Mouse (Mus musculus): ENCODE measurements around the gene Ndufv1. TPM values are rescaled to one million over a fixed set of nuclear protein-coding genes. Genes with fewer than 3 reads are reported as not detected.
A peak's percentile ranks its signal among the peaks of the same experiment; 100 is the strongest.
"Not testable (repeated sequence)": the region's sequence is repeated elsewhere in the genome, so short reads cannot be mapped to it uniquely, and the experiment has no call there.

Gene Ndufv1
- 244 and 255 TPM in 2 replicates for polyA plus RNA-seq (2015; fragmentation: Nextera tagmentation; extraction: Ambion mirVana)

DNA sequence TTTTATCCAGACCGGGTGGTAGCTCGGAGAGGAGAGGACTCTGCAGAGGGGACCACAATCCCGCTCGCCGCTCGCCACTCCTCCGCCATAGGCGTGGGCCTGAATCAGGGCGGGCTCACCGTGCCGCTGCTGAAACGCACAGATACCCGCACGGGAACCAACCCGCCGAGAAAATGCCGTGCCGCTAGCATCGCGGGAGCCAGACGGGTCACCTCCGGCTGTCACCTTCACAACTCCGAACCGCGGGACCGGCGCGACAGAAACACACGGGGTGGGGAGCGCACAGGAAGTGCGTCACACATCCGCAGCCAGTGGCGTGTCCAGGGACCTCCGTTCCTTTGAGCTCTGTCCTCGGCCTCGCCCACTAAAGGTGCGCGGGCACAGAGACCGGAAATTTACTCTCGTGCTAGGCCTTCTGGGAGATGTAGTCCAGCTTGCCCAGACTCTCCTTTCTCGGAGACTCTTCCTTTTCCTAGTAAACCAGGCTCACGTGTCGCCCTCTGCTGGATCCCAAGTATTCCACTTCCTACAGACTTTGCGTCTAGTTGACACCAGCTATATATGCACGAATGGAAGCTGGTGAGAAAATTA, at the start of gene Ndufv1:
Gene Ndufv1, minus strand, starts transcription at position 375 of the 591 bp plus-strand sequence.
- Histone ChIP-seq H3K27ac (ENCODE audit: low read depth, low read length) (peak within 1 kb of the TSS; percentile 73), H3K4me3 (ENCODE audit: low read depth, low read length) (peak within 1 kb of the TSS; percentile 85), H3K9ac (ENCODE audit: low read depth, low read length) (peak within 1 kb of the TSS; percentile 58), H3K36me3 (ENCODE audit: control insufficient read depth, insufficient read depth) (peaks cover 30% of the 10 kb centered on the region), H3K27me3 (replicated peaks; ENCODE audit: control insufficient read depth, insufficient read depth, low read length) (no peaks in the 10 kb centered on the region), H3K4me1 (replicated peaks; ENCODE audit: control insufficient read depth, insufficient read depth, low read length) (no peaks in the 10 kb centered on the region), H3K9me3 (ENCODE audit: control insufficient read depth) (no peaks in the 10 kb centered on the region), H3K4me2 (replicated peaks; ENCODE audit: low read depth) (peak within 1 kb of the TSS; percentile 72)
- under 1% methylated on average over 45 of the region's 45 CpGs for WGBS
- peak; percentile 95 for TF ChIP-seq CTCF (IDR thresholded peaks at IDR 0.05; ENCODE audit: low read depth)
- peak; percentile 99 for ATAC-seq

DNA sequence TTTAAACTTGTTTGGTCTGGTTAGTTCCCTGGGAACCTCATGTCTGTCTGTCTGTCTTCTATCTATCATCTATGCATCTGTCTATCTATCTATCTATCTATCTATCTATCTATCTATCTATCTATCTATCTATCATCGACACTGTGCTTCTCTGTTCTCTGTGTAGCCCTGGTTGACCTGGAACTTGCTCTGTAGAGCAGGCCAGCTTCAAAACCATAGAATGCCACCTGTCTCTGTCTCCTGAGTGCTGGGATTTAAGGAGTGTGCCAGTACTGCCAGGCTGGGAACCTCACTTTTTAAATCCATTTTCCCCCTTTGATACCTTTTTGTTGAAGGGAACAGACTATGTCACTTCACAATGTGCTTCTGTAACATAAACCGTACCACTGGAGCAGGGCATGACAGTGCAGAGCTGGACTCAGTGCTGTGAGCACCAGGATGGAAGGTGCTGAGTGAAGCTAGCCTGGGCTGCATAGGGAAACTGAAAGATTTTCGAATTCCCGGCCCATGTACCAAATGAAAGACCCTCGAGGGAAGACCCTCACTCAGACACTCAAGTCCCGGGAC, 48.4 kb upstream of the Ndufv1 start:
- H3K4me3 ChIP-seq (ENCODE audit: low read depth, low read length): no peak overlapping the region
- 88% methylated on average over 6 of the region's 6 CpGs for WGBS
- 0 out of 2 replicates have a peak, but pooled peaks cover 2% of the 10 kb centered on the region for H3K4me1 ChIP-seq (replicated peaks; ENCODE audit: control insufficient read depth, insufficient read depth, low read length)
- ATAC-seq: no peak
- no peaks in the 10 kb centered on the region for H3K9me3 ChIP-seq (ENCODE audit: control insufficient read depth)
- no peak overlapping the region for H3K27ac ChIP-seq (ENCODE audit: low read depth, low read length)
- H3K27me3 ChIP-seq (replicated peaks; ENCODE audit: control insufficient read depth, insufficient read depth, low read length): no peaks in the 10 kb centered on the region
- no peak overlapping the region for H3K4me2 ChIP-seq (replicated peaks; ENCODE audit: low read depth)
- H3K9ac ChIP-seq (ENCODE audit: low read depth, low read length): no peak overlapping the region
- no peaks in the 10 kb centered on the region for H3K36me3 ChIP-seq (ENCODE audit: control insufficient read depth, insufficient read depth)
- no peak for TF ChIP-seq CTCF (IDR thresholded peaks at IDR 0.05; ENCODE audit: low read depth)

DNA sequence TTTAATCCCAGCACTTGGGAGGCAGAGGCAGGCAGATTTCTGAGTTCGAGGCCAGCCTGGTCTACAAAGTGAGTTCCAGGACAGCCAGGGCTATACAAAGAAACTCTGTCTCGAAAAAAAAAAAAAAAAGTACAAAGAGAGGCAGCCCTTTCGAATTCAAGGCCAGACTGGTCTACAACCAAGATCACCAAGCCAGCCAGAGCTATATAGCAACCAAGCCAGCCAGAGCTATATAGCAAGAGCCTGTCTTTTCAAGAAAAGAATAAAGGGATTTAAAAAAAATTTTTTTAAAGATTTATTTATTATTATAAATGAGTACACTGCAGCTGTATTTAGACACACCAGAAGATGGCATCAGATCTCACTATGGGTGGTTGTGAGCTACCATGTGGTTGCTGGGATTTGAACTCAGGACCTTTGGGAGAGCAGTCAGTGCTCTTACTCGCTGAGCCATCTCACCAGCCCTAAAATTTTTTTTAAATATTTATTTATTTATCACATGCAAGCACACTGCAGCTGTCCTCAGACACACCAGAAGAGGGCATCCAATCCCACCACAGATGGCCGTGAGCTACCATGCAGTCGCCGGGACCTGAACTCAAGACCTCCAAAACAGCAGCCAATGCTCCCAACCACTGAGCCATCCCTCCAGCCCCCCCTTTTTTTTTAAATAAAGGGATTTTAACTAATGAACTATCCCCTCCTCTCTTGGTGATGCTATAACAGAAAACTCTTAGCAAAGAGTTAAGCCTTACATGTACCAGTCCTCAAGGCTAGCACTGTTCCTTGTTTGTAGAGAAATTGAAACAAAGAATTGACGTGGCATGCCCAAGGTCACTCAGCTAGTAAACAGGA, 47.7 kb upstream of the Ndufv1 start:
- 0 out of 2 replicates have a peak, but pooled peaks have one; percentile 3 for TF ChIP-seq CTCF (IDR thresholded peaks at IDR 0.05; ENCODE audit: low read depth)
- H3K4me1 ChIP-seq (replicated peaks; ENCODE audit: control insufficient read depth, insufficient read depth, low read length); H3K9ac ChIP-seq (ENCODE audit: low read depth, low read length); H3K4me3 ChIP-seq (ENCODE audit: low read depth, low read length); ATAC-seq; H3K9me3 ChIP-seq (ENCODE audit: control insufficient read depth); H3K36me3 ChIP-seq (ENCODE audit: control insufficient read depth, insufficient read depth); H3K27ac ChIP-seq (ENCODE audit: low read depth, low read length); H3K4me2 ChIP-seq (replicated peaks; ENCODE audit: low read depth); H3K27me3 ChIP-seq (replicated peaks; ENCODE audit: control insufficient read depth, insufficient read depth, low read length): not testable (repeated sequence)
- 88% methylated on average over 8 of the region's 8 CpGs for WGBS

DNA sequence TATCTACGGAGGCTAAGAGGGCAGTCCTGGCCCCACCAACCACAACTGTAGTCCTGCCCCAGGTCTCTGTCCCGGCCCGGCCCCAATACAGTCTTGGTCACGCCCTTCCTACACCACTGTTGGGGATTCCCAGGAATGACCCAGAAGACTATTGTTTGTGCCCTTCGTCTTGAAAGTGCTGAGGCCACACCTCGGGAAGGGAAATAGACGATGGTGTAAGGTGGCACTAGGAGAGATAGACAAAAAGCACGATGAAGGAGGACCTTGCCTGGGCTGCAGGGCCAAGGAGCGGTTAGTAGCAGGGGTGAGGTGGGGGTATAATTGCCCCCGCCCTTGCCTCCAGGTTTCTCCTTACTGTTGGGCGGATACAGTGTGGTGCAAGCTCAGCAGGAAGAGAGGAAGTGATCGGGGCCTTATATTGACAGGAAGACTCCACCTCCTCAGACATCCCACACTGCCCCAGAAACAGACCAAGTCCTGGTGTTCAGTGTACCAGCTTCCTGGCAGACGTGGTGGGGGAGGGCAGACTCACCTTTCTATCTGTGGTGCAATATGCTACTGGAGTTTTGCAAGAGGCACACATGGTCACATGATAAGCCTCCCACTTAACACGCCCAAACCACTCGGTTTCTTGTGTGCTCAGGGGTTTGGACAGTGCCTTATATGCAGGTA, 46.6 kb upstream of the Ndufv1 start, which contains the start of gene Gstp3:
Gene Gstp3, minus strand, starts transcription at position 501 of the 672 bp plus-strand sequence.
- no peaks in the 10 kb centered on the region for H3K36me3 ChIP-seq (ENCODE audit: control insufficient read depth, insufficient read depth)
- peaks cover 10% of the 10 kb centered on the region; the same call in 1 of the 2 replicates for H3K4me1 ChIP-seq (replicated peaks; ENCODE audit: control insufficient read depth, insufficient read depth, low read length)
- peak within 1 kb of the TSS; percentile 71 for H3K27ac ChIP-seq (ENCODE audit: low read depth, low read length)
- H3K27me3 ChIP-seq (replicated peaks; ENCODE audit: control insufficient read depth, insufficient read depth, low read length): no peaks in the 10 kb centered on the region
- 32% methylated on average over 15 of the region's 15 CpGs for WGBS
- peak within 1 kb of the TSS; percentile 44 for H3K4me2 ChIP-seq (replicated peaks; ENCODE audit: low read depth)
- peak; percentile 92 for ATAC-seq
- H3K9me3 ChIP-seq (ENCODE audit: control insufficient read depth): no peaks in the 10 kb centered on the region
- H3K9ac ChIP-seq (ENCODE audit: low read depth, low read length): no peak within 1 kb of the TSS
- H3K4me3 ChIP-seq (ENCODE audit: low read depth, low read length): peak within 1 kb of the TSS; percentile 14; the same call in 1 of the 2 replicates
- TF ChIP-seq CTCF (IDR thresholded peaks at IDR 0.05; ENCODE audit: low read depth): no peak

DNA sequence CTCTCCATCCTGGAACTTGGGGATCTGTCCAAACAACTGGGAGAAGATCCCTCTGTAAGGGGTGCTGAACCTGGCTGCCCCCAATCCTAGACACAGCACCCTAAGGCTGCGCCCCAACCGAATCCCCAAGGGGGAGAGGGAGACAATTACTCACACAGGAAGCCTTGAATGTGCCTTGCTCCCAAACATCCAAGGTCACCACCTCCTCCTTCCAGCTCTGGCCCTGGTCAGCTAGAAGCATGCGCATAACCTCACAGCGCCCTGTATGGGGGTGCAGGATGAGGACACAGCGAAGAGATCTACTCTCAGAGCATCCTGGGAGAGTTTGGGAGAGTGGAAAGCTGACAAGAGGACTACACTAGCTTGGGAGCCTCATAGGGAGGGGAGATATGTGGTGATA, 46.0 kb upstream of the Ndufv1 start:
- peaks cover 10% of the 10 kb centered on the region; the same call in 1 of the 2 replicates for H3K4me1 ChIP-seq (replicated peaks; ENCODE audit: control insufficient read depth, insufficient read depth, low read length)
- no peak for ATAC-seq
- TF ChIP-seq CTCF (IDR thresholded peaks at IDR 0.05; ENCODE audit: low read depth): no peak
- H3K36me3 ChIP-seq (ENCODE audit: control insufficient read depth, insufficient read depth): no peaks in the 10 kb centered on the region
- H3K27me3 ChIP-seq (replicated peaks; ENCODE audit: control insufficient read depth, insufficient read depth, low read length): no peaks in the 10 kb centered on the region
- H3K4me2 ChIP-seq (replicated peaks; ENCODE audit: low read depth): peak overlapping the region; percentile 44
- peak overlapping the region; percentile 71 for H3K27ac ChIP-seq (ENCODE audit: low read depth, low read length)
- no peaks in the 10 kb centered on the region for H3K9me3 ChIP-seq (ENCODE audit: control insufficient read depth)
- H3K4me3 ChIP-seq (ENCODE audit: low read depth, low read length): peak overlapping the region; percentile 14; the same call in 1 of the 2 replicates
- 89% methylated on average over 5 of the region's 5 CpGs for WGBS
- no peak overlapping the region for H3K9ac ChIP-seq (ENCODE audit: low read depth, low read length)
